Mouse (Mus musculus): ENCODE data around the gene Slc45a3. TPM values are rescaled to one million over a fixed set of nuclear protein-coding genes. Genes with fewer than 3 reads are reported as not detected.

Gene Slc45a3
- polyA plus RNA-seq, 1 experiment from 2014 or later = 0.66 TPM

- no peak for ATAC-seq (ENCODE audit: low read depth)
These were observed 46.3 kb downstream of the Slc45a3 start for GRCm38 (mm10) chr1:132008881-132009644.

DNA sequence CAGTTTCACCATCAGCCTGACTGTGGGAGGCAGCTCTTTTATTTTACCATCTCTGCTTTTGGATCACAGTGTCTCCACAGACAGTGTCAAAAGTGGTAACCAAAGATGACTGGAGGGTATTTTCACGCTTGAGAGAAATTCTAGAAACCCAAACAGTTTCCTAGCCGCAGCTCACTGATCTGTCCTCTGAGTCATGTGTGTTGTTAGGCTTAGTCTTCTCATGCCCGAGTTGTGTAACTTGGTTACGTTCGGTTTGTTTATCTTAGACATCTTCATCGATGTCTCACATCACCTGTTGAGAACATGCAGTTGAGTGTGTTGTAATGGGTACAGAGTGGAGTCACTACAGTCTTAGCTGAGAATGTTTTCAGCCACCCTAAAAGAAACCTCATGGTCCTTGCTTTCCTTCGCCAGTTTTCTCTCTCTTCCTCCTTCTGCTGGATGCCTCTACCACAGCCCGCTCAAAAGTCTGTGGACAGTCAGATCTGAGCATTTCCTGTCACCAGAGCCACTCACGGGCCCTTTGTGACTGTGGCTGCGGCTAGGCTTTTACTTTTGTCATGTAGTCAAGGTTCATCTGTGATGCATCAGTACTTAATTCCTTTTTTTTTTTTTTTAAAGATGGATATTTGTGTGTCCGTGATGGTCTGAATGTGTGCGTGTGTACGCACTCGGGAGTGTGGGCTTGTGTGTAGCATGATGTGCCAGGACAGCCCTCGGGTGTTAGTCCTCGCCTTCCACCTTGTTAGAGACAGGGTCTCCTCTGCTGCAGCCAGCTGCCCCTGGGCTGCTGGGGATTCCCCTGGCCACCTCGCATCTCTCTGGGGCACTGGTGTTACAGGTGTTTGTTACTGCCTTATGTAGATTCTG is 48.1 kb downstream of the Slc45a3 start:
- Histone ChIP-seq H3K9ac (replicated peaks; ENCODE audit: low read depth, low read length) (no peak overlapping the region), H3K4me2 (ENCODE audit: low read depth, low read length) (no peak overlapping the region), H3K9me3 (ENCODE audit: control insufficient read depth, low read length) (no peaks in the 10 kb centered on the region), H3K27ac (ENCODE audit: low read depth, low read length) (no peak overlapping the region), H3K27me3 (ENCODE audit: control insufficient read depth, insufficient read depth, low read length) (no peaks in the 10 kb centered on the region), H3K4me1 (ENCODE audit: control insufficient read depth, insufficient read depth, low read length) (peaks cover 10% of the 10 kb centered on the region), H3K4me3 (ENCODE audit: low read depth, low read length) (no peak overlapping the region), H3K36me3 (ENCODE audit: control insufficient read depth, insufficient read depth, low read length) (no peaks in the 10 kb centered on the region; the same call in 1 of the 2 replicates)
- ATAC-seq (ENCODE audit: low read depth) = no peak
- 90% methylated on average over 17 of the region's 17 CpGs for WGBS

More at GRCm38 (mm10) chr1:132008881-132009644, 46.3 kb downstream of the Slc45a3 start:
- no peaks in the 10 kb centered on the region for H3K36me3 ChIP-seq (ENCODE audit: control insufficient read depth, insufficient read depth, low read length)
- H3K9ac ChIP-seq (replicated peaks; ENCODE audit: low read depth, low read length) = peak overlapping the region; percentile 94; the same call in 1 of the 2 replicates
- 52% methylated on average over 8 of the region's 8 CpGs for WGBS
- H3K27me3 ChIP-seq (ENCODE audit: control insufficient read depth, insufficient read depth, low read length) = no peaks in the 10 kb centered on the region
- peaks cover 10% of the 10 kb centered on the region for H3K4me1 ChIP-seq (ENCODE audit: control insufficient read depth, insufficient read depth, low read length)
- H3K27ac ChIP-seq (ENCODE audit: low read depth, low read length) = no peak overlapping the region
- H3K4me3 ChIP-seq (ENCODE audit: low read depth, low read length) = peak overlapping the region; percentile 93
- H3K4me2 ChIP-seq (ENCODE audit: low read depth, low read length) = peak overlapping the region; percentile 68
- H3K9me3 ChIP-seq (ENCODE audit: control insufficient read depth, low read length) = no peaks in the 10 kb centered on the region

DNA sequence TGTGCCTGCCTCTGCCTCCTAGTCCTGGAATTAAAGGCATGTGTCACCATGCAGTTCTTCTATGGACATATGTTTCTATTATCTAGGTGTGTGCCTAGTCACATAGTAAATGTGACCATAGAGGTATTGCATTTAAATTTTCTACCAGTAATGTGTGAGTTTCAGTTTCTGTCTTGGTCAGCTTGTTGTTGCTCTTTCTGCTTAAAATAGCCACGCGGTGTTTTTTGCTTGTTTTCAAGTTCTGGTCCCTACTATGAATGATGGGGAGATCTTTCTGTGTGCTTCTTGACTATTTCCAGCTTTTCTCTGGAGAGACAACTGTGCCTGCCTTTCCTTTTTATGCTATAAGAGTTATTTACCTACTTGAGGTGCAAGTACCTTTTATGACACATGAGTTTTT is 49.0 kb downstream of the Slc45a3 start:
- no peak overlapping the region for H3K4me2 ChIP-seq (ENCODE audit: low read depth, low read length)
- no peak for ATAC-seq (ENCODE audit: low read depth)
- no peak overlapping the region for H3K27ac ChIP-seq (ENCODE audit: low read depth, low read length)
- no peaks in the 10 kb centered on the region; the same call in 1 of the 2 replicates for H3K36me3 ChIP-seq (ENCODE audit: control insufficient read depth, insufficient read depth, low read length)
- 67% methylated on average over 2 of the region's 2 CpGs for WGBS
- no peaks in the 10 kb centered on the region for H3K27me3 ChIP-seq (ENCODE audit: control insufficient read depth, insufficient read depth, low read length)
- H3K9me3 ChIP-seq (ENCODE audit: control insufficient read depth, low read length) = no peaks in the 10 kb centered on the region
- peaks cover 10% of the 10 kb centered on the region for H3K4me1 ChIP-seq (ENCODE audit: control insufficient read depth, insufficient read depth, low read length)
- H3K9ac ChIP-seq (replicated peaks; ENCODE audit: low read depth, low read length) = no peak overlapping the region
- H3K4me3 ChIP-seq (ENCODE audit: low read depth, low read length) = no peak overlapping the region

- ATAC-seq (ENCODE audit: low read depth) = no peak
- no peak overlapping the region for H3K27ac ChIP-seq (ENCODE audit: low read depth, low read length)
- WGBS = 91% methylated on average over 8 of the region's 8 CpGs
- H3K36me3 ChIP-seq (ENCODE audit: control insufficient read depth, insufficient read depth, low read length) = peaks cover 4% of the 10 kb centered on the region; the same call in 1 of the 2 replicates
- H3K4me1 ChIP-seq (ENCODE audit: control insufficient read depth, insufficient read depth, low read length) = peaks cover 10% of the 10 kb centered on the region
- H3K4me3 ChIP-seq (ENCODE audit: low read depth, low read length) = no peak overlapping the region
- no peak overlapping the region for H3K4me2 ChIP-seq (ENCODE audit: low read depth, low read length)
- no peaks in the 10 kb centered on the region for H3K27me3 ChIP-seq (ENCODE audit: control insufficient read depth, insufficient read depth, low read length)
- H3K9ac ChIP-seq (replicated peaks; ENCODE audit: low read depth, low read length) = no peak overlapping the region
- H3K9me3 ChIP-seq (ENCODE audit: control insufficient read depth, low read length) = no peaks in the 10 kb centered on the region
These were observed 50.1 kb downstream of the Slc45a3 start for GRCm38 (mm10) chr1:132012861-132013260.

- 92% methylated on average over 1 of the region's 1 CpGs for WGBS
- Histone ChIP-seq H3K27ac (ENCODE audit: low read depth, low read length) (no peak overlapping the region), H3K27me3 (ENCODE audit: control insufficient read depth, insufficient read depth, low read length) (no peaks in the 10 kb centered on the region), H3K4me1 (ENCODE audit: control insufficient read depth, insufficient read depth, low read length) (no peaks in the 10 kb centered on the region), H3K9ac (replicated peaks; ENCODE audit: low read depth, low read length) (no peak overlapping the region), H3K4me3 (ENCODE audit: low read depth, low read length) (no peak overlapping the region), H3K9me3 (ENCODE audit: control insufficient read depth, low read length) (no peaks in the 10 kb centered on the region), H3K36me3 (ENCODE audit: control insufficient read depth, insufficient read depth, low read length) (peaks cover 12% of the 10 kb centered on the region), H3K4me2 (ENCODE audit: low read depth, low read length) (no peak overlapping the region)
- no peak for ATAC-seq (ENCODE audit: low read depth)
These were observed 52.0 kb downstream of the Slc45a3 start for GRCm38 (mm10) chr1:132014800-132015199.

DNA sequence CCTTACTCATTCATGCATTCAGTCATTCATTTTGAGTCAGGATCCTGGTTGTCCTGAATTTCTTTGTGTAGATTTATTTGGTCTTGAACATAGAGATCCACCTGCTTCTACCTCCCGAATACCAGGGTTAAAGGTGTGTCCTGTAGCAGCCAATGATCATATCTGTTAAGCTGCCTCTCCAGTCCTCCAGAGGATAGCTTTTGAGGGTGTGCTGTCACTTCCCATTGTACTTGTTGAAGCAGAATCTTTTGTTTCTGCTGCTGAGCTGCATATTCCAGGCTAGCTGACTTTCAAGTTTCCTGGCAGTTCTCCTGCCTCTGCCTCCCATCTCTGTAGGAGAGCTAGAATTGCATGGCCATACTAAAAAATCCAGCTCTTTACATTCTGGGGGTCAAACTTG is 53.9 kb downstream of the Slc45a3 start:
- no peak overlapping the region for H3K27ac ChIP-seq (ENCODE audit: low read depth, low read length)
- no peak overlapping the region for H3K4me3 ChIP-seq (ENCODE audit: low read depth, low read length)
- 97% methylated on average over 1 of the region's 1 CpGs for WGBS
- H3K27me3 ChIP-seq (ENCODE audit: control insufficient read depth, insufficient read depth, low read length) = no peaks in the 10 kb centered on the region
- peaks cover 12% of the 10 kb centered on the region for H3K36me3 ChIP-seq (ENCODE audit: control insufficient read depth, insufficient read depth, low read length)
- no peaks in the 10 kb centered on the region for H3K9me3 ChIP-seq (ENCODE audit: control insufficient read depth, low read length)
- no peak for ATAC-seq (ENCODE audit: low read depth)
- no peaks in the 10 kb centered on the region for H3K4me1 ChIP-seq (ENCODE audit: control insufficient read depth, insufficient read depth, low read length)
- no peak overlapping the region for H3K9ac ChIP-seq (replicated peaks; ENCODE audit: low read depth, low read length)
- H3K4me2 ChIP-seq (ENCODE audit: low read depth, low read length) = no peak overlapping the region

DNA sequence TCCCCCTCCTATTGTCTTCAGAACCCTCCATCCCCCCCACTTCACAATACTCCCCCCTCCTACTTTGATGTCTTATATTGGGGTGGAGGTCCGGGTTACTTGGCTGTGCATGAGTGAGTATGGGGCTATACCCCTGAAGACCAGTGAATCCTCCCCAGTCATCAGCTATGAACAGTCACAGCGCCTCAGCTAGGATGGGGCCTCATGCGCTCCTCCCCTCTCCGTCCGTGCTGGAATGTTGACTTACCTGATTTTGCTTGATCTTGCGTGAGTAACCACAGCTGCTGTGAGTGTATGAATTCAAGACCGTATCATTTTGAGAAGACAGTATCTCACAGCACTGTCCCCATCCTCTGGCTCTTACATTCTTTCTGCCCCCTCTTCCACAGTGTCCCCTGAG is 57.1 kb downstream of the Slc45a3 start:
- H3K4me3 ChIP-seq (ENCODE audit: low read depth, low read length) = no peak overlapping the region
- no peak overlapping the region for H3K9ac ChIP-seq (replicated peaks; ENCODE audit: low read depth, low read length)
- no peak overlapping the region for H3K4me2 ChIP-seq (ENCODE audit: low read depth, low read length)
- H3K9me3 ChIP-seq (ENCODE audit: control insufficient read depth, low read length) = no peaks in the 10 kb centered on the region
- H3K27ac ChIP-seq (ENCODE audit: low read depth, low read length) = no peak overlapping the region
- 94% methylated on average over 7 of the region's 7 CpGs for WGBS
- no peak for ATAC-seq (ENCODE audit: low read depth)
- H3K27me3 ChIP-seq (ENCODE audit: control insufficient read depth, insufficient read depth, low read length) = no peaks in the 10 kb centered on the region
- peaks cover 20% of the 10 kb centered on the region for H3K36me3 ChIP-seq (ENCODE audit: control insufficient read depth, insufficient read depth, low read length)
- no peaks in the 10 kb centered on the region for H3K4me1 ChIP-seq (ENCODE audit: control insufficient read depth, insufficient read depth, low read length)

DNA sequence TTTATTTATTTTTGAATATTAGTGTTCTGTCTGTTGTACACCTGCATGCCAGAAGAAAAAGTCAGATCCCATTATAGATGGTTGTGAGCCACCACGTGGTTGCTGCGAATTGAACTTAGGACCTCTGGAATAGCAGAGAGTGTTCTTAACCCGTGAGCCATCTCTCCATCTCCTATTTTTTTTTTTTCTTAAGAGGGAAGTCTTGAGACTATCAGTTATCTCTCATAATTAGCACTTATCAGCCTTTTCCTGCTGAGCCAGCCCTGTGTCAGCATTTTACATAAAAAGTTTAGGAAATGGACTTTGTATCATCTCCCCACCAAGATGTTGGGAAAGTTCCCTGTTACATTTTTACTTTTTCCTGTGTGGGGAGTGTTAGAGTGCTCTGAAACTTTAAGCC is 59.3 kb downstream of the Slc45a3 start:
- WGBS = 92% methylated on average over 3 of the region's 3 CpGs
- Histone ChIP-seq H3K4me1 (ENCODE audit: control insufficient read depth, insufficient read depth, low read length) (no peaks in the 10 kb centered on the region), H3K4me3 (ENCODE audit: low read depth, low read length) (no peak overlapping the region), H3K4me2 (ENCODE audit: low read depth, low read length) (no peak overlapping the region), H3K36me3 (ENCODE audit: control insufficient read depth, insufficient read depth, low read length) (peaks cover 20% of the 10 kb centered on the region; the same call in 1 of the 2 replicates), H3K27me3 (ENCODE audit: control insufficient read depth, insufficient read depth, low read length) (no peaks in the 10 kb centered on the region), H3K9me3 (ENCODE audit: control insufficient read depth, low read length) (no peaks in the 10 kb centered on the region), H3K27ac (ENCODE audit: low read depth, low read length) (no peak overlapping the region), H3K9ac (replicated peaks; ENCODE audit: low read depth, low read length) (no peak overlapping the region)
- ATAC-seq (ENCODE audit: low read depth) = no peak
